Comparison of ENCODE assay signal across 29 mouse cellular contexts in genomic region chr9:34192542-34192941, GRCm38 (mm10).
DNase-seq lines count a peak whose midpoint lies in the region; ATAC-seq lines count a peak whose summit lies in the region.
"Had no signal": no experiment of that assay in that cellular context is flagged by ENCODE, and none has a peak within 500 bp of the region (broad histone marks: within the 10 kb centered on the region; RNA-seq: fewer than 3 reads in every experiment).

No protein-coding gene starts in this region.

- H3K9ac ChIP-seq in neural tube, embryonic 11.5 days (ENCODE audit: low read length): no peak overlapping the region
- H3K9ac ChIP-seq in neural tube, embryonic 15.5 days (replicated peaks): no peak overlapping the region
- no peak overlapping the region for H3K9ac ChIP-seq in forebrain, embryonic 13.5 days
- H3K9ac ChIP-seq: embryonic facial prominence, embryonic 12.5 days; embryonic facial prominence, embryonic 15.5 days; forebrain, postnatal 0 days; heart, embryonic 12.5 days; heart, embryonic 15.5 days; hindbrain, embryonic 13.5 days had no signal

- H3K27ac ChIP-seq in neural tube, embryonic 11.5 days (ENCODE audit: low read depth, low read length): no peak overlapping the region
- H3K27ac ChIP-seq in neural tube, embryonic 15.5 days (replicated peaks): no peak overlapping the region
- no peak overlapping the region for H3K27ac ChIP-seq in forebrain, embryonic 13.5 days
- H3K27ac ChIP-seq: embryonic facial prominence, embryonic 12.5 days; embryonic facial prominence, embryonic 15.5 days; forebrain, embryonic 10.5 days; gastrocnemius, adult 2 months; heart, embryonic 15.5 days; hindbrain, embryonic 10.5 days; hindbrain, embryonic 13.5 days had no signal

- H3K9me3 ChIP-seq in neural tube, embryonic 11.5 days (ENCODE audit: control insufficient read depth, low read length): no peaks in the 10 kb centered on the region
- no peaks in the 10 kb centered on the region for H3K9me3 ChIP-seq in neural tube, embryonic 15.5 days (replicated peaks)
- H3K9me3 ChIP-seq in forebrain, embryonic 13.5 days (replicated peaks): no peaks in the 10 kb centered on the region
- H3K9me3 ChIP-seq: embryonic facial prominence, embryonic 12.5 days; embryonic facial prominence, embryonic 15.5 days; forebrain, embryonic 10.5 days; heart, embryonic 12.5 days; heart, embryonic 15.5 days; hindbrain, embryonic 10.5 days; hindbrain, embryonic 13.5 days had no signal

- H3K4me3 ChIP-seq in neural tube, embryonic 11.5 days (ENCODE audit: low read depth, low read length): no peak overlapping the region
- no peak overlapping the region for H3K4me3 ChIP-seq in neural tube, embryonic 15.5 days (replicated peaks)
- no peak overlapping the region for H3K4me3 ChIP-seq in forebrain, embryonic 13.5 days
- H3K4me3 ChIP-seq: embryonic facial prominence, embryonic 12.5 days; embryonic facial prominence, embryonic 15.5 days; forebrain, embryonic 10.5 days; gastrocnemius, adult 2 months; heart, embryonic 12.5 days; heart, embryonic 15.5 days; hindbrain, embryonic 10.5 days; hindbrain, embryonic 13.5 days had no signal

- peak; percentile 13 for DNase-seq in neural tube, embryonic 11.5 days (ENCODE audit: low spot score)
- peak; percentile 40 for DNase-seq in embryo, embryonic 10.5 days (ENCODE audit: low spot score)
- DNase-seq in fat pad, adult 2 months (ENCODE audit: extremely low read depth, low read depth, low spot score): peak; percentile 63
- no peak for DNase-seq in yolk sac, embryonic 10.5 days (ENCODE audit: low spot score)
- DNase-seq: adrenal gland, postnatal 10 days; adrenal gland, postnatal 36 days; cerebellum, adult 18-20 months; cerebellum, adult 9-10 months; cerebellum, postnatal 14 days; forebrain, postnatal 0 days; gastrocnemius, adult 2 months; gastrocnemius, postnatal 14 days; heart, adult 18-20 months; heart, postnatal 10 days; heart, postnatal 36 days; kidney, adult 18-20 months had no signal

- H3K27me3 ChIP-seq in neural tube, embryonic 11.5 days (ENCODE audit: control insufficient read depth, insufficient read depth, low read length): no peaks in the 10 kb centered on the region
- H3K27me3 ChIP-seq in neural tube, embryonic 15.5 days (replicated peaks): no peaks in the 10 kb centered on the region
- H3K27me3 ChIP-seq in forebrain, embryonic 13.5 days: no peaks in the 10 kb centered on the region
- H3K27me3 ChIP-seq: embryonic facial prominence, embryonic 12.5 days; embryonic facial prominence, embryonic 15.5 days; heart, embryonic 12.5 days; heart, embryonic 15.5 days; hindbrain, embryonic 13.5 days; Patski had no signal

- ATAC-seq in neural tube, embryonic 11.5 days (ENCODE audit: insufficient read depth, low FRiP score, low TSS enrichment): no peak
- ATAC-seq in neural tube, embryonic 15.5 days (ENCODE audit: low FRiP score): no peak
- ATAC-seq in forebrain, embryonic 13.5 days: no peak
- no peak for ATAC-seq in CD4-positive, CD25-positive, alpha-beta regulatory T cell, adult 4 months
- ATAC-seq: forebrain, embryonic 14.5 days; forebrain, postnatal 0 days; hindbrain, embryonic 16.5 days; Patski had no signal

- H3K36me3 ChIP-seq in neural tube, embryonic 11.5 days (ENCODE audit: control insufficient read depth, insufficient read depth, low read length): no peaks in the 10 kb centered on the region
- H3K36me3 ChIP-seq in neural tube, embryonic 15.5 days: no peaks in the 10 kb centered on the region
- no peaks in the 10 kb centered on the region for H3K36me3 ChIP-seq in forebrain, embryonic 13.5 days (ENCODE audit: poor library complexity, severe bottlenecking)
- H3K36me3 ChIP-seq: embryonic facial prominence, embryonic 12.5 days; embryonic facial prominence, embryonic 15.5 days; forebrain, embryonic 10.5 days; heart, embryonic 12.5 days; heart, embryonic 15.5 days; hindbrain, embryonic 10.5 days; hindbrain, embryonic 13.5 days had no signal

- 0 out of 2 replicates have a peak, but pooled peaks cover 3% of the 10 kb centered on the region for H3K4me1 ChIP-seq in neural tube, embryonic 11.5 days (ENCODE audit: control insufficient read depth, insufficient read depth, low read length)
- H3K4me1 ChIP-seq in neural tube, embryonic 15.5 days: no peaks in the 10 kb centered on the region
- H3K4me1 ChIP-seq in forebrain, embryonic 13.5 days: no peaks in the 10 kb centered on the region
- H3K4me1 ChIP-seq: embryonic facial prominence, embryonic 12.5 days; embryonic facial prominence, embryonic 15.5 days; heart, embryonic 12.5 days; heart, embryonic 15.5 days; hindbrain, embryonic 10.5 days; hindbrain, embryonic 13.5 days had no signal

- H3K4me2 ChIP-seq in neural tube, embryonic 11.5 days (ENCODE audit: low read depth): no peak overlapping the region
- H3K4me2 ChIP-seq in neural tube, embryonic 15.5 days: no peak overlapping the region
- H3K4me2 ChIP-seq in forebrain, embryonic 13.5 days: no peak overlapping the region
- H3K4me2 ChIP-seq: embryonic facial prominence, embryonic 12.5 days; embryonic facial prominence, embryonic 15.5 days; heart, embryonic 12.5 days; heart, embryonic 15.5 days; hindbrain, embryonic 13.5 days had no signal
